Mouse (Mus musculus): ENCODE measurements around the gene Nlgn2. TPM values are rescaled to one million over a fixed set of nuclear protein-coding genes. Genes with fewer than 3 reads are reported as not detected.
A peak's percentile ranks its signal among the peaks of the same experiment; 100 is the strongest.

Gene Nlgn2
- total and polyA plus RNA-seq, 2 experiments from 2014 or later, result 18.2 to 104 TPM

GRCm38 (mm10) chr11:69877878-69878277, 40.3 kb upstream of the Nlgn2 start, which contains the start of gene Tmem95:
TSS of gene Tmem95 (minus strand) at chr11:69878018.
- Histone ChIP-seq H3K27me3 (ENCODE audit: insufficient read depth, low read length) (no peaks in the 10 kb centered on the region; the same call in 1 of the 2 replicates), H3K4me2 (ENCODE audit: low read depth) (peak within 1 kb of the TSS; percentile 18), H3K27ac (ENCODE audit: low read depth, low read length) (no peak within 1 kb of the TSS; the same call in 1 of the 2 replicates), H3K4me3 (ENCODE audit: low read depth, low read length) (no peak within 1 kb of the TSS), H3K4me1 (ENCODE audit: insufficient read depth) (peaks cover 9% of the 10 kb centered on the region; the same call in 1 of the 2 replicates), H3K9me3 (ENCODE audit: low read length) (no peaks in the 10 kb centered on the region), H3K9ac (0 out of 2 replicates have a peak within 1 kb of the TSS, but pooled peaks have one; percentile 6), H3K36me3 (ENCODE audit: insufficient read depth) (no peaks in the 10 kb centered on the region)
- TF ChIP-seq CTCF (IDR thresholded peaks at IDR 0.05; ENCODE audit: low read depth), result no peak
- ATAC-seq, result no peak
- no peak for DNase-seq
- WGBS, result 83% methylated on average over 11 of the region's 11 CpGs

DNA sequence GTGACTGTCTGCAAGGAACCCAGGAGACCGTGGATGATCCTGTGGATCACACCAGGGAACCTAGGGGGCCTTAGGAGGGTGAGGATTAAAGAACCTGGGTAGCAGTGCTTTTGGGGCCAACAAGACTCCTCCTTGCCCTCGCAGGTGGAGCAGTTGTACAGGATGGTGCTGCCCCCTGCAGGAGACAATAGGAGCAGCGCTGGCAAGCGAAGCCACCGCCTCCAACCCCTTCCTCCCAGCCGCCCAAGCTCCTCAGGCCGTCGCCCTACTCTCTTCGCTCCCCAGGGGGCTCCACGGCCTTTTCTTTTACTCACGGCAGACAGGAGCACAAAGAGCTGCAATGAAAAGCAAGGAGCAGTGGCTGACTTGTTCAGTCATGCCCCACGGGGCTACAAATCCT, 39.3 kb upstream of the Nlgn2 start:
- Histone ChIP-seq H3K27ac (ENCODE audit: low read depth, low read length) (no peak overlapping the region), H3K9me3 (ENCODE audit: low read length) (no peaks in the 10 kb centered on the region), H3K27me3 (ENCODE audit: insufficient read depth, low read length) (no peaks in the 10 kb centered on the region; the same call in 1 of the 2 replicates), H3K4me3 (ENCODE audit: low read depth, low read length) (no peak overlapping the region), H3K4me1 (ENCODE audit: insufficient read depth) (peaks cover 9% of the 10 kb centered on the region; the same call in 1 of the 2 replicates), H3K9ac (0 out of 2 replicates have a peak overlapping the region, but pooled peaks have one; percentile 6), H3K36me3 (ENCODE audit: insufficient read depth) (no peaks in the 10 kb centered on the region), H3K4me2 (ENCODE audit: low read depth) (peak overlapping the region; percentile 18)
- under 1% methylated on average over 12 of the region's 12 CpGs for WGBS
- ATAC-seq (peak; percentile 84), DNase-seq (peak; percentile 86)
- peak; percentile 86 for TF ChIP-seq CTCF (IDR thresholded peaks at IDR 0.05; ENCODE audit: low read depth)

DNA sequence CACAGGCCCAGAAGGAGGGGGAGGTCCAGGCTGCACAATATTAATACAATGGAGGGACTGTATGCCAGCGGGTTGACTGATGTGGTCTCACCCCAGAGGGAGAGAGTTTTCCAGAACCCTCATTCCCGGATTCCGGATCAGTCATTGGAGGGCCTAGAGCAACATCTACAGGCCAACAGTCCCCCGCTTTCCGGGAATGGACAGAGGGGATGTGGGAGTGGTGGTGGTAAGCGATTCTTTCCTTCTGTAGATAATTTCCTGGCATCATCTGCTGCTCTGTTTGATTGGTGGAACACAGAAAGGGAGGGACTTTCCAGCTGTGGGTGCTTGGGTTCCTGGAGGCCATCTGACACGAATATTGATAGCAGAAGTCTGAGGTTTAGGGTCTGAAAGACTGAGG, 38.6 kb upstream of the Nlgn2 start:
- WGBS, result 64% methylated on average over 7 of the region's 7 CpGs
- no peak overlapping the region for H3K4me3 ChIP-seq (ENCODE audit: low read depth, low read length)
- no peak overlapping the region for H3K9ac ChIP-seq
- TF ChIP-seq CTCF (IDR thresholded peaks at IDR 0.05; ENCODE audit: low read depth), result no peak
- H3K4me2 ChIP-seq (ENCODE audit: low read depth), result no peak overlapping the region
- no peak overlapping the region for H3K27ac ChIP-seq (ENCODE audit: low read depth, low read length)
- no peaks in the 10 kb centered on the region; the same call in 1 of the 2 replicates for H3K27me3 ChIP-seq (ENCODE audit: insufficient read depth, low read length)
- ATAC-seq (no peak), DNase-seq (no peak)
- no peaks in the 10 kb centered on the region for H3K9me3 ChIP-seq (ENCODE audit: low read length)
- no peaks in the 10 kb centered on the region for H3K36me3 ChIP-seq (ENCODE audit: insufficient read depth)
- H3K4me1 ChIP-seq (ENCODE audit: insufficient read depth), result peaks cover 7% of the 10 kb centered on the region; the same call in 1 of the 2 replicates

GRCm38 (mm10) chr11:69872451-69872850, 34.9 kb upstream of the Nlgn2 start:
- no peaks in the 10 kb centered on the region for H3K9me3 ChIP-seq (ENCODE audit: low read length)
- no peaks in the 10 kb centered on the region for H3K27me3 ChIP-seq (ENCODE audit: insufficient read depth, low read length)
- H3K4me3 ChIP-seq (ENCODE audit: low read depth, low read length), result no peak overlapping the region
- no peak overlapping the region for H3K27ac ChIP-seq (ENCODE audit: low read depth, low read length)
- DNase-seq, result no peak
- H3K9ac ChIP-seq, result no peak overlapping the region
- no peaks in the 10 kb centered on the region for H3K4me1 ChIP-seq (ENCODE audit: insufficient read depth)
- no peaks in the 10 kb centered on the region for H3K36me3 ChIP-seq (ENCODE audit: insufficient read depth)
- no peak overlapping the region for H3K4me2 ChIP-seq (ENCODE audit: low read depth)
- ATAC-seq, result no peak
- WGBS, result 72% methylated on average over 4 of the region's 4 CpGs
- TF ChIP-seq CTCF (IDR thresholded peaks at IDR 0.05; ENCODE audit: low read depth), result no peak

DNA sequence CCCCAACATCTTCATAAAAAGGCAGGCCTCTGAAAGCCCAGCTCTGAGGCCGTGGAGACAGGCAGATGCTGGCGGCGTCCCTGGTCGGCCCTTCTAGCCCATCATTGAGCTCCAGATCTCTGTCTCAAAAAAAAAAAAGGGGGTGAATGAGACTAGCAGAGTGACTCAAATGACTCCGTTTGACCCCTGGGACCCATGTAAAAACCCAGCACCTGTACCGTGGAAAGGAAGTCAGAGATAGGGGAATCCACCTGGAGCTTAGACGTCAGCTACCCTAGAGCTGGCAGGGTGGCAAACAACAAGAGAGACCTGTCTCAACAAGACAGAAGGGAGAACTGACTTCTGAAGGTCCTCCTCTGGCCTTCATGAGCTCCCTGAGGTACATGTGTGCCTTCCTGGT, 34.2 kb upstream of the Nlgn2 start:
- no peak overlapping the region for H3K27ac ChIP-seq (ENCODE audit: low read depth, low read length)
- DNase-seq (no peak), ATAC-seq (no peak)
- H3K4me2 ChIP-seq (ENCODE audit: low read depth), result no peak overlapping the region
- no peak overlapping the region for H3K4me3 ChIP-seq (ENCODE audit: low read depth, low read length)
- no peak overlapping the region for H3K9ac ChIP-seq
- 86% methylated on average over 7 of the region's 7 CpGs for WGBS
- no peak for TF ChIP-seq CTCF (IDR thresholded peaks at IDR 0.05; ENCODE audit: low read depth)
- no peaks in the 10 kb centered on the region for H3K4me1 ChIP-seq (ENCODE audit: insufficient read depth)
- no peaks in the 10 kb centered on the region for H3K9me3 ChIP-seq (ENCODE audit: low read length)
- H3K27me3 ChIP-seq (ENCODE audit: insufficient read depth, low read length), result no peaks in the 10 kb centered on the region
- no peaks in the 10 kb centered on the region for H3K36me3 ChIP-seq (ENCODE audit: insufficient read depth)

GRCm38 (mm10) chr11:69870289-69871069, 32.9 kb upstream of the Nlgn2 start:
- DNase-seq (no peak), ATAC-seq (no peak)
- Histone ChIP-seq H3K27ac (ENCODE audit: low read depth, low read length) (no peak overlapping the region), H3K4me1 (ENCODE audit: insufficient read depth) (no peaks in the 10 kb centered on the region), H3K9ac (no peak overlapping the region), H3K36me3 (ENCODE audit: insufficient read depth) (no peaks in the 10 kb centered on the region), H3K27me3 (ENCODE audit: insufficient read depth, low read length) (no peaks in the 10 kb centered on the region), H3K9me3 (ENCODE audit: low read length) (no peaks in the 10 kb centered on the region), H3K4me2 (ENCODE audit: low read depth) (no peak overlapping the region), H3K4me3 (ENCODE audit: low read depth, low read length) (no peak overlapping the region)
- no peak for TF ChIP-seq CTCF (IDR thresholded peaks at IDR 0.05; ENCODE audit: low read depth)
- WGBS, result 93% methylated on average over 2 of the region's 2 CpGs

DNA sequence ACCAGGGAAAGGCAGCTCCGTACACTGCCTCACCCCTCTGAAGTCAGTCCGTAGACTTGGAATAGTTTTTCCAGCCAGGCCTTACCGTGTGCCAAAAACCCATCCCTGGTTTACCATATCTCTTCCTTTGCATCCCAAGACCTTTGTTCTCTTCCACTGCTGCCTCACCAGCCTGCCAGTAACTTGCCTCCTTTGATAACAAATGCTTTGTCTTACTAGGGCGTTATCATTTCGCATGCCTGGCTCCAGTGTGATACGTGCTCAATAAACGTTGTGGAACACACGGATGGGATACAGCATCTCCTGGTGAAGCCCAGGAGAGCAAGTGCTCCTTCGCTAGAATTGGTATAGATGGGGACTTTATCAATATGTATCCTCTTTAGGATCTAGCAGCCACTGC, 29.8 kb upstream of the Nlgn2 start:
- H3K9ac ChIP-seq, result no peak overlapping the region
- 66% methylated on average over 9 of the region's 9 CpGs for WGBS
- H3K4me1 ChIP-seq (ENCODE audit: insufficient read depth), result no peaks in the 10 kb centered on the region
- no peak overlapping the region for H3K27ac ChIP-seq (ENCODE audit: low read depth, low read length)
- H3K27me3 ChIP-seq (ENCODE audit: insufficient read depth, low read length), result no peaks in the 10 kb centered on the region
- no peak for TF ChIP-seq CTCF (IDR thresholded peaks at IDR 0.05; ENCODE audit: low read depth)
- H3K36me3 ChIP-seq (ENCODE audit: insufficient read depth), result no peaks in the 10 kb centered on the region
- no peak overlapping the region for H3K4me3 ChIP-seq (ENCODE audit: low read depth, low read length)
- H3K9me3 ChIP-seq (ENCODE audit: low read length), result no peaks in the 10 kb centered on the region
- ATAC-seq (no peak), DNase-seq (no peak)
- H3K4me2 ChIP-seq (ENCODE audit: low read depth), result no peak overlapping the region
